10 mouse cellular contexts compared by ENCODE assay signal in genomic region chr5:136581625-136582024, GRCm38 (mm10). TPM values are rescaled to one million over a fixed set of nuclear protein-coding genes. Genes with fewer than 3 reads are reported as not detected.
A peak's percentile ranks its signal among the peaks of the same experiment; 100 is the strongest.
DNase-seq lines count a peak whose midpoint lies in the region; ATAC-seq and TF ChIP-seq lines count a peak whose summit lies in the region.
"Had no signal": no experiment of that assay in that cellular context is flagged by ENCODE, and none has a peak within 500 bp of the region (broad histone marks: within the 10 kb centered on the region; RNA-seq: fewer than 3 reads in every experiment).

No protein-coding gene starts in this region.

- under 1% methylated on average over 13 of the region's 13 CpGs for WGBS in kidney, postnatal 0 days
- 2% methylated on average over 13 of the region's 13 CpGs for WGBS in kidney, adult 2 months
- WGBS in embryonic facial prominence, embryonic 14.5 days = 2% methylated on average over 13 of the region's 13 CpGs
- WGBS in hindbrain, embryonic 15.5 days = 2% methylated on average over 13 of the region's 13 CpGs
- WGBS in midbrain, embryonic 13.5 days = 4% methylated on average over 13 of the region's 13 CpGs

- peak; percentile 86 for DNase-seq in kidney, postnatal 0 days (ENCODE audit: low spot score)
- DNase-seq in kidney, adult 2 months = no peak
- no peak for DNase-seq in embryonic facial prominence, embryonic 14.5 days (ENCODE audit: low spot score)
- DNase-seq in thymus, postnatal 25 days = no peak
- DNase-seq in gastrocnemius, adult 18-20 months (ENCODE audit: low spot score) = no peak
- DNase-seq: gastrocnemius, postnatal 36 days; layer of hippocampus, postnatal 36 days; right cerebral cortex, postnatal 25 days had no signal

- TF ChIP-seq CTCF in kidney, postnatal 0 days (IDR thresholded peaks at IDR 0.05; ENCODE audit: low read depth) = no peak
- TF ChIP-seq CTCF in kidney, adult 2 months (conservative IDR thresholded peaks at IDR 0.05; ENCODE audit: insufficient read depth, insufficient read length, low read depth, low read length) = no peak

- peak overlapping the region; percentile 54 for H3K4me2 ChIP-seq in kidney, postnatal 0 days (ENCODE audit: low read length)
- H3K4me2 ChIP-seq in embryonic facial prominence, embryonic 14.5 days (ENCODE audit: low read depth, low read length) = peak overlapping the region; percentile 34
- H3K4me2 ChIP-seq in hindbrain, embryonic 15.5 days = peak overlapping the region; percentile 28
- peak overlapping the region; percentile 15; the same call in 1 of the 2 replicates for H3K4me2 ChIP-seq in midbrain, embryonic 13.5 days (replicated peaks)

- ATAC-seq in kidney, postnatal 0 days (replicated peaks; ENCODE audit: low FRiP score, low read depth) = 0 out of 2 replicates have a peak, but pooled peaks have one; percentile 31
- peak; percentile 30; the same call in 1 of the 2 replicates for ATAC-seq in embryonic facial prominence, embryonic 14.5 days (ENCODE audit: low read depth)
- no peak for ATAC-seq in hindbrain, embryonic 15.5 days (ENCODE audit: low FRiP score, low read depth)
- ATAC-seq in midbrain, embryonic 13.5 days = no peak

- H3K4me3 ChIP-seq in kidney, postnatal 0 days (replicated peaks; ENCODE audit: low read depth, low read length) = peak overlapping the region; percentile 7; the same call in 1 of the 2 replicates
- H3K4me3 ChIP-seq in kidney, adult 2 months (ENCODE audit: insufficient read depth, low read depth, low read length) = no peak overlapping the region
- peak overlapping the region; percentile 13 for H3K4me3 ChIP-seq in embryonic facial prominence, embryonic 14.5 days (ENCODE audit: low read depth, low read length)
- 0 out of 2 replicates have a peak overlapping the region, but pooled peaks have one; percentile 1 for H3K4me3 ChIP-seq in hindbrain, embryonic 15.5 days
- no peak overlapping the region for H3K4me3 ChIP-seq in midbrain, embryonic 13.5 days (replicated peaks)

- H3K9me3 ChIP-seq in kidney, postnatal 0 days (replicated peaks; ENCODE audit: low read length) = no peaks in the 10 kb centered on the region
- 0 out of 2 replicates have a peak, but pooled peaks cover 4% of the 10 kb centered on the region for H3K9me3 ChIP-seq in embryonic facial prominence, embryonic 14.5 days (ENCODE audit: control insufficient read depth, low read length)
- no peaks in the 10 kb centered on the region for H3K9me3 ChIP-seq in hindbrain, embryonic 15.5 days
- no peaks in the 10 kb centered on the region for H3K9me3 ChIP-seq in midbrain, embryonic 13.5 days

- no peak overlapping the region for H3K9ac ChIP-seq in kidney, postnatal 0 days (ENCODE audit: low read depth, low read length)
- no peak overlapping the region for H3K9ac ChIP-seq in embryonic facial prominence, embryonic 14.5 days (ENCODE audit: low read depth, low read length)
- no peak overlapping the region for H3K9ac ChIP-seq in hindbrain, embryonic 15.5 days
- H3K9ac ChIP-seq in midbrain, embryonic 13.5 days (replicated peaks) = no peak overlapping the region

- TF ChIP-seq POLR2A in kidney, adult 2 months (IDR thresholded peaks at IDR 0.05; ENCODE audit: low read depth, low read length) = no peak

- H3K27me3 ChIP-seq in kidney, postnatal 0 days (ENCODE audit: insufficient read depth, low read length) = no peaks in the 10 kb centered on the region
- H3K27me3 ChIP-seq in kidney, adult 2 months (replicated peaks; ENCODE audit: control insufficient read depth, insufficient read depth, low read length) = no peaks in the 10 kb centered on the region; the same call in 1 of the 2 replicates
- H3K27me3 ChIP-seq in embryonic facial prominence, embryonic 14.5 days (replicated peaks; ENCODE audit: control insufficient read depth, insufficient read depth, low read length) = peaks cover 54% of the 10 kb centered on the region
- peaks cover 19% of the 10 kb centered on the region for H3K27me3 ChIP-seq in hindbrain, embryonic 15.5 days
- H3K27me3 ChIP-seq in midbrain, embryonic 13.5 days = peaks cover 32% of the 10 kb centered on the region

- peaks cover 9% of the 10 kb centered on the region for H3K4me1 ChIP-seq in kidney, postnatal 0 days (replicated peaks; ENCODE audit: insufficient read depth, low read length)
- H3K4me1 ChIP-seq in kidney, adult 2 months (ENCODE audit: control insufficient read depth, insufficient read depth, low read length) = peaks cover 10% of the 10 kb centered on the region
- H3K4me1 ChIP-seq in embryonic facial prominence, embryonic 14.5 days (ENCODE audit: control insufficient read depth, insufficient read depth, low read length) = 0 out of 2 replicates have a peak, but pooled peaks cover 3% of the 10 kb centered on the region
- peaks cover 13% of the 10 kb centered on the region for H3K4me1 ChIP-seq in hindbrain, embryonic 15.5 days (replicated peaks)
- H3K4me1 ChIP-seq in midbrain, embryonic 13.5 days (replicated peaks) = peaks cover 3% of the 10 kb centered on the region; the same call in 1 of the 2 replicates

- H3K36me3 ChIP-seq in kidney, postnatal 0 days (ENCODE audit: insufficient read depth, low read length) = no peaks in the 10 kb centered on the region
- no peaks in the 10 kb centered on the region for H3K36me3 ChIP-seq in kidney, adult 2 months (ENCODE audit: control insufficient read depth, insufficient read depth, low read length)
- no peaks in the 10 kb centered on the region for H3K36me3 ChIP-seq in embryonic facial prominence, embryonic 14.5 days (ENCODE audit: control insufficient read depth, insufficient read depth, low read length)
- no peaks in the 10 kb centered on the region for H3K36me3 ChIP-seq in hindbrain, embryonic 15.5 days
- H3K36me3 ChIP-seq in midbrain, embryonic 13.5 days = no peaks in the 10 kb centered on the region

- peak overlapping the region; percentile 36; the same call in 1 of the 2 replicates for H3K27ac ChIP-seq in kidney, postnatal 0 days
- H3K27ac ChIP-seq in kidney, adult 2 months (ENCODE audit: insufficient read depth, low read depth, low read length) = no peak overlapping the region
- H3K27ac ChIP-seq in embryonic facial prominence, embryonic 14.5 days (replicated peaks; ENCODE audit: low read depth, low read length) = no peak overlapping the region
- H3K27ac ChIP-seq in hindbrain, embryonic 15.5 days (replicated peaks) = no peak overlapping the region
- H3K27ac ChIP-seq in midbrain, embryonic 13.5 days = no peak overlapping the region

RNA-seq across cellular contexts. Expression of gene Cux1, which starts 14.3 kb away (rescaled TPM):
- polyA plus RNA-seq in kidney, postnatal 0 days (2015; fragmentation: Nextera tagmentation; extraction: Ambion mirVana) = 73.4 and 84.0 TPM in 2 replicates
- 126 and 136 TPM in 2 replicates for polyA plus RNA-seq in kidney, adult 2 months (2012; rRNA removed)
- polyA plus RNA-seq in embryonic facial prominence, embryonic 14.5 days (2014; fragmentation: Nextera tagmentation; extraction: Ambion mirVana) = 60.6 and 65.5 TPM in 2 replicates
- polyA plus RNA-seq in hindbrain, embryonic 15.5 days (2015; fragmentation: Nextera tagmentation; extraction: Ambion mirVana) = 101 and 106 TPM in 2 replicates
- polyA plus RNA-seq in midbrain, embryonic 13.5 days (2015; fragmentation: Nextera tagmentation; extraction: Ambion mirVana) = 126 TPM in 2 replicates
- total RNA-seq in gastrocnemius, adult 18-20 months (2021) = 10 to 100 TPM; 82.7 to 88.7 TPM

Comparison
In these comparisons a context has a peak if more than half of its experiments do, and no peak if none do; other contexts are left out.
1. H3K4me3 ChIP-seq: peak in kidney, postnatal 0 days (single experiment), embryonic facial prominence, embryonic 14.5 days (single experiment) and hindbrain, embryonic 15.5 days (single experiment); none in kidney, adult 2 months (single experiment) and midbrain, embryonic 13.5 days (single experiment).
2. ATAC-seq: peak in kidney, postnatal 0 days (single experiment) and embryonic facial prominence, embryonic 14.5 days (single experiment); none in hindbrain, embryonic 15.5 days (single experiment) and midbrain, embryonic 13.5 days (single experiment).
3. Peak in every context shown above with its lines, with median percentiles within 50 percentile points of each other: H3K4me2 ChIP-seq.